Mouse (Mus musculus) heart, embryonic 12.5 days (tissue): ENCODE measurements around the gene Vrk2. TPM values are rescaled to one million over a fixed set of nuclear protein-coding genes. Genes with fewer than 3 reads are reported as not detected.

Experiments
- ATAC-seq: fragments of 200-750 bp; cut with Nextera tagmentation; 2 replicates; pipeline ENCODE4 v1.8.0; 2017; ENCODE audit warnings: moderate TSS enrichment, moderate library complexity; ENCODE audit not compliant: insufficient number of reproducible peaks, low FRiP score
- H3K27ac ChIP-seq: fragments of 300-500 bp; sonication (generic); 2 replicates; pipeline ENCODE4 v1.5.1; 2016; ENCODE audit warnings: mild to moderate bottlenecking, moderate library complexity; ENCODE audit not compliant: poor library complexity, severe bottlenecking
- H3K27me3 ChIP-seq: fragments of 300-500 bp; sonication (generic); replicated peaks from 2 replicates; pipeline ENCODE4 v1.6.1; 2016; ENCODE audit warnings: mild to moderate bottlenecking, moderate library complexity
- H3K36me3 ChIP-seq: fragments of 300-500 bp; sonication (generic); 2 replicates; pipeline ENCODE4 v1.6.1; 2016; ENCODE audit warnings: mild to moderate bottlenecking, moderate library complexity
- H3K4me1 ChIP-seq: fragments of 300-500 bp; sonication (generic); replicated peaks from 2 replicates; pipeline ENCODE4 v1.6.1; 2016; ENCODE audit warnings: mild to moderate bottlenecking
- H3K4me2 ChIP-seq: fragments of 300-500 bp; sonication (generic); 2 replicates; pipeline ENCODE4 v1.6.1; 2016; ENCODE audit warnings: mild to moderate bottlenecking, moderate library complexity
- H3K4me3 ChIP-seq: fragments of 300-500 bp; sonication (generic); 2 replicates; pipeline ENCODE4 v1.5.1; 2016; ENCODE audit warnings: mild to moderate bottlenecking
- H3K9ac ChIP-seq: fragments of 300-500 bp; sonication (generic); 2 replicates; pipeline ENCODE4 v1.6.1; 2016; ENCODE audit warnings: mild to moderate bottlenecking, moderate library complexity
- H3K9me3 ChIP-seq: fragments of 300-500 bp; sonication (generic); replicated peaks from 2 replicates; pipeline ENCODE4 v1.6.1; 2016; ENCODE audit warnings: mild to moderate bottlenecking, moderate library complexity
- WGBS: fragments of 180-500 bp; shearing (Covaris S2); methylation state at CpG from one replicate; pipeline ENCODE4 v1.1.7; 2016; 5-methylcytosine and 5-hydroxymethylcytosine counted together
- polyA plus RNA-seq: library from polyadenylated mRNA; unstranded; fragments of >200 nt; fragmentation: Nextera tagmentation; extraction: Ambion mirVana; gene quantifications from 2 replicates; pipeline ENCODE4 v1.2.1, GENCODE M21; 2016

The Vrk2 gene
- polyA plus RNA-seq, result 17.1 and 18.5 TPM in 2 replicates

GRCm38 (mm10) chr11:26593061-26594059 is at the start of gene Vrk2, which contains the start of gene Gm6899:
Vrk2 (minus strand) TSS chr11:26593999.
Gm6899 (plus strand) TSS chr11:26593241.
- Histone ChIP-seq H3K4me2 (peak within 1 kb of the TSS; percentile 72), H3K9me3 (no peaks in the 10 kb centered on the region), H3K36me3 (peaks cover 4% of the 10 kb centered on the region; the same call in 1 of the 2 replicates), H3K4me3 (peak within 1 kb of the TSS; percentile 88), H3K4me1 (peaks cover 6% of the 10 kb centered on the region), H3K27me3 (no peaks in the 10 kb centered on the region), H3K27ac (peak within 1 kb of the TSS; percentile 75), H3K9ac (peak within 1 kb of the TSS; percentile 85)
- peak; percentile 98 for ATAC-seq
- WGBS, result under 1% methylated on average over 60 of the region's 60 CpGs

- ATAC-seq, result no peak
- 86% methylated on average over 1 of the region's 1 CpGs for WGBS
- Histone ChIP-seq H3K27me3 (no peaks in the 10 kb centered on the region), H3K4me3 (no peak overlapping the region), H3K4me1 (no peaks in the 10 kb centered on the region), H3K9me3 (no peaks in the 10 kb centered on the region), H3K36me3 (no peaks in the 10 kb centered on the region), H3K4me2 (no peak overlapping the region), H3K27ac (no peak overlapping the region), H3K9ac (no peak overlapping the region)
Observed at GRCm38 (mm10) chr11:26642141-26642540, 48.3 kb upstream of the Vrk2 start.

- no peaks in the 10 kb centered on the region for H3K36me3 ChIP-seq
- H3K27me3 ChIP-seq, result no peaks in the 10 kb centered on the region
- no peak overlapping the region for H3K4me2 ChIP-seq
- no peak overlapping the region for H3K9ac ChIP-seq
- H3K9me3 ChIP-seq, result no peaks in the 10 kb centered on the region
- no peak for ATAC-seq
- H3K4me1 ChIP-seq, result no peaks in the 10 kb centered on the region
- H3K4me3 ChIP-seq, result no peak overlapping the region
- no peak overlapping the region for H3K27ac ChIP-seq
- WGBS, result 57% methylated on average over 8 of the region's 8 CpGs
Observed at GRCm38 (mm10) chr11:26640314-26640785, 46.6 kb upstream of the Vrk2 start.

- ATAC-seq, result no peak
- no peak overlapping the region for H3K4me3 ChIP-seq
- 71% methylated on average over 1 of the region's 1 CpGs for WGBS
Observed at GRCm38 (mm10) chr11:26636239-26636638, 42.4 kb upstream of the Vrk2 start.

GRCm38 (mm10) chr11:26622727-26623126 is 28.9 kb upstream of the Vrk2 start:
- WGBS, result 74% methylated on average over 5 of the region's 5 CpGs
- Histone ChIP-seq H3K9ac (no peak overlapping the region), H3K36me3 (no peaks in the 10 kb centered on the region), H3K9me3 (no peaks in the 10 kb centered on the region), H3K4me3 (no peak overlapping the region), H3K4me1 (no peaks in the 10 kb centered on the region), H3K4me2 (no peak overlapping the region), H3K27ac (no peak overlapping the region), H3K27me3 (no peaks in the 10 kb centered on the region)
- ATAC-seq, result no peak

More at GRCm38 (mm10) chr11:26636239-26636638, 42.4 kb upstream of the Vrk2 start:
- no peak overlapping the region for H3K4me2 ChIP-seq
- H3K9me3 ChIP-seq, result no peaks in the 10 kb centered on the region
- H3K9ac ChIP-seq, result no peak overlapping the region
- H3K4me1 ChIP-seq, result no peaks in the 10 kb centered on the region
- H3K27me3 ChIP-seq, result no peaks in the 10 kb centered on the region
- no peak overlapping the region for H3K27ac ChIP-seq
- no peaks in the 10 kb centered on the region for H3K36me3 ChIP-seq

- ATAC-seq, result no peak
- H3K4me1 ChIP-seq, result no peaks in the 10 kb centered on the region
- no peaks in the 10 kb centered on the region for H3K27me3 ChIP-seq
- 73% methylated on average over 2 of the region's 2 CpGs for WGBS
- no peak overlapping the region for H3K4me2 ChIP-seq
- no peak overlapping the region for H3K4me3 ChIP-seq
- H3K9me3 ChIP-seq, result no peaks in the 10 kb centered on the region
- H3K36me3 ChIP-seq, result no peaks in the 10 kb centered on the region
- H3K27ac ChIP-seq, result no peak overlapping the region
- H3K9ac ChIP-seq, result no peak overlapping the region
Observed at GRCm38 (mm10) chr11:26618475-26619223, 24.9 kb upstream of the Vrk2 start.

- Histone ChIP-seq H3K9ac (no peak overlapping the region), H3K36me3 (no peaks in the 10 kb centered on the region), H3K4me2 (no peak overlapping the region), H3K27me3 (no peaks in the 10 kb centered on the region), H3K4me1 (no peaks in the 10 kb centered on the region), H3K27ac (no peak overlapping the region), H3K9me3 (no peaks in the 10 kb centered on the region), H3K4me3 (no peak overlapping the region)
- no peak for ATAC-seq
- 69% methylated on average over 10 of the region's 10 CpGs for WGBS
Observed at GRCm38 (mm10) chr11:26608795-26609194, 15.0 kb upstream of the Vrk2 start.

GRCm38 (mm10) chr11:26604061-26604655 is 10.4 kb upstream of the Vrk2 start:
- Histone ChIP-seq H3K27ac (no peak overlapping the region), H3K9ac (no peak overlapping the region), H3K9me3 (no peaks in the 10 kb centered on the region), H3K36me3 (no peaks in the 10 kb centered on the region), H3K4me2 (no peak overlapping the region), H3K4me3 (no peak overlapping the region), H3K27me3 (no peaks in the 10 kb centered on the region), H3K4me1 (no peaks in the 10 kb centered on the region)
- no peak for ATAC-seq
- WGBS, result 76% methylated on average over 1 of the region's 1 CpGs

- Histone ChIP-seq H3K9me3 (no peaks in the 10 kb centered on the region), H3K4me1 (no peaks in the 10 kb centered on the region), H3K4me2 (no peak overlapping the region), H3K27ac (no peak overlapping the region), H3K4me3 (no peak overlapping the region), H3K27me3 (no peaks in the 10 kb centered on the region), H3K9ac (no peak overlapping the region), H3K36me3 (no peaks in the 10 kb centered on the region)
- 71% methylated on average over 2 of the region's 2 CpGs for WGBS
- no peak for ATAC-seq
Observed at GRCm38 (mm10) chr11:26601571-26602175, 7.9 kb upstream of the Vrk2 start.

- no peak for ATAC-seq
- 70% methylated on average over 4 of the region's 4 CpGs for WGBS
- Histone ChIP-seq H3K36me3 (no peaks in the 10 kb centered on the region), H3K27me3 (no peaks in the 10 kb centered on the region), H3K27ac (no peak overlapping the region), H3K4me2 (no peak overlapping the region), H3K4me3 (no peak overlapping the region), H3K9ac (no peak overlapping the region), H3K4me1 (no peaks in the 10 kb centered on the region), H3K9me3 (no peaks in the 10 kb centered on the region)
Observed at GRCm38 (mm10) chr11:26600692-26601091, 6.9 kb upstream of the Vrk2 start.
